Mouse (Mus musculus) heart, adult 18-20 months (tissue): ENCODE measurements at regions not wholly inside any gene's neighbourhood (a gene's known extent, or its start where the extent isn't known, plus 50 kb on each side); places are given as distances from the start of the nearest gene placed in this dataset.

ENCODE experiments used
- DNase-seq, 2 experiments: peaks; one replicate each; pipeline ENCODE4 v3.0.0; 2021 to 2022; ENCODE audit warnings: mixed read lengths in 1 of 2

- no peak for DNase-seq
Measured at GRCm38 (mm10) chr8:126808496-126808895, 137.1 kb downstream of the Tomm20 start.

GRCm38 (mm10) chr8:126807171-126807768 lies 138.4 kb downstream of the Tomm20 start:
- peak; percentile 90 to 95 for DNase-seq

DNA sequence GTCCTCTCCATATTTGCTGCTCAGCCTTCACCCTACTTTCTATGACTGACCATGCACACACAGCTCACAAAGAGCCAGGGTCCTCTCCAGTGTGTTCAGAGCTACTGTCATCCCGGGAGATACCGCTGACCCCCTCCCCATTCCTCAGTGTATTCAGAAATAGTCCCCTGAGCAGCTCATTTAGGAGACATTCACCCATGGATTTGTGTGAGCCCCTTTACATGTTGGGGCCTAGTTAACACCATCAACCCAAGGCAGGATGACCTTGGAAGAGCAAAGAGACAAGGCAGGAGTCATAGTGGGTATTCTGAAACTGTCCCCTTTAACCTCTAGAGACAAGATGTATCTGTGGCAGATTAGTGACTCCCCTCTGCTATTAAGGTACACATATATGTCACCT lies 139.1 kb downstream of the Tomm20 start:
- DNase-seq: no peak

GRCm38 (mm10) chr8:126806181-126806560 lies 139.5 kb downstream of the Tomm20 start:
- no peak for DNase-seq

- peak; percentile 85 to 95 for DNase-seq
Measured at GRCm38 (mm10) chr8:126805365-126806180, 140.1 kb downstream of the Tomm20 start.

GRCm38 (mm10) chr8:126804115-126804514 lies 141.5 kb downstream of the Tomm20 start:
- DNase-seq: peak in 1 of 2 experiments; percentile 68

DNA sequence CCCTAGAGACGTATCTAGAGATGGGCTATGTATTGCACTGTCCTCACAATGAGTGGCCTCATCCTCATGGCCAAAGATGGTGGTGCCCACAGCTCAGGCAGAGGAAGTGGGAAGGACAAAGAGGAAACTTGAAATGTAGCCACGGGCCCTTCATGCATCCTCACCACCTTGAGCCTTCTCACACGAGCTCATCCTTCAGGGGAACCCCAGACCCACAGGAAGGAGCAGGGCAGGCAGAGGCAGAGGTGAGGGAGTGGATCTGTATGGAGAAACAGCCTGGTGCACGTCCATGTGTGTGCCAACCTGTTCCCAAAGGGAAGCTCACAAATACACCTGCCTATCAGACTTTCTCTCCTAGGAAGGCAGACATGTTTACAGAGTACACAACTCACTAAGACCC lies 143.0 kb downstream of the Tomm20 start:
- no peak for DNase-seq

DNA sequence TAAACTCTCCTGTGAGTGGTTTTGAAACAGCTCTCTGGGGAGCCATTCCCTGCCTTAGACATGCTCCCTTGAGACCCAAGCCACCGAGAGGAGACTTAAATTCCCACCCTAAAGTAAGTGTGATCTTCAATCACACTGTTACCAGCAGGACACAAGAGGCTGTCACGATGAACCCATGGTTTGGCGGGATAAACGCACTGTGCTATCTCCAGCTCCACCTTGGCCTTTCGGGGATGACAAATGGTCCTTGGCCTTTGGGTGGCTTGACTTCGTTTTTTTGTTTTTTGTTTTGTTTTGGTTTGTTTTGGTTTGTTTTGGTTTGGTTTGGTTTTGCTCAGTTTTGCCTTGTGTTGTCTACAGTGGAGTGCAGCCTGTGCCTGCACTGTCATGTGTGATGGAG lies 144.7 kb downstream of the Tomm20 start:
- DNase-seq: no peak

- DNase-seq: peak; percentile 59 to 70
Measured at GRCm38 (mm10) chr8:126797571-126798334, 147.9 kb downstream of the Tomm20 start.

- DNase-seq: no peak
Measured at GRCm38 (mm10) chr8:126793657-126794056, 152.0 kb downstream of the Tomm20 start.

- no peak for DNase-seq
Measured at GRCm38 (mm10) chr8:126791069-126791468, 154.6 kb downstream of the Tomm20 start.

GRCm38 (mm10) chr8:126790214-126790613 lies 155.4 kb downstream of the Tomm20 start:
- DNase-seq: peak; percentile 56 to 61

DNA sequence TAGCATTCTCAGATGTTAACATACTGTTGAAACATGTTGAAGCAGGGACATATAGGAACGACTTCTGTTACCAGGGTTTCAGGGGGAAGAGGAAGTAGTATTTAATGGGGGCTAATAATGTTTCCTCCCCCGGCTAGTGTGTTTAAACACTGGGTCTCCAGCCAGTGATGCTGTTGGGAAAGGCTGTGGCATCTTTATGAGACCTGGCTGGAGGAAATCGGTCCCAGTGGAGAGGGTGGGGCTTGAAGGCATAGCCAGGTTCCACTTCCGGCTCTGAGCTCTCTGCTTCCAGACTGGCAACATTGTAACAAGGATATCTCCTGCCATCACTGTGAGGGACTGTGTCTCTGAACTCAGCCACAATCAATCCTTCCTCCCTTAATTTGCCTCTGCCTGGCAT lies 156.6 kb downstream of the Tomm20 start:
- no peak for DNase-seq

DNA sequence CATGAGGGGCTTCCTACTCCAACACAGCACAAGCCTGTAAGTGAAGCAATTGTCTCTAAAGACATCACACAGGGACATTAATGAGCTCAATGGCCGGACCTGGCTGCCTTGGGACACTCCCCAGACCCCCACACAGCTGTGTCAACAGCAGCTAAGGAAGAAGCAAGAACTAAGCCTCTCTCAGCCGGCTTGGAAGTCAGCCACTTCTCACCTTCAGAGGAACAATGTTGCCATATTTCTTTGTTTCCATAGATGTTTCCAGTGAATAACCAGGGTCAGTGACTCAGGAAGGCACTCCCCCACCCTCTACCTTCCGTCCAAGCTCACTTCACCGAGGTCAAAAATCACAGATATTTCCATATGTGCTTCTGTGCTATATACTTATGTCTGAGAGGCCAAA lies 157.0 kb downstream of the Tomm20 start:
- peak; percentile 40 to 67 for DNase-seq

DNA sequence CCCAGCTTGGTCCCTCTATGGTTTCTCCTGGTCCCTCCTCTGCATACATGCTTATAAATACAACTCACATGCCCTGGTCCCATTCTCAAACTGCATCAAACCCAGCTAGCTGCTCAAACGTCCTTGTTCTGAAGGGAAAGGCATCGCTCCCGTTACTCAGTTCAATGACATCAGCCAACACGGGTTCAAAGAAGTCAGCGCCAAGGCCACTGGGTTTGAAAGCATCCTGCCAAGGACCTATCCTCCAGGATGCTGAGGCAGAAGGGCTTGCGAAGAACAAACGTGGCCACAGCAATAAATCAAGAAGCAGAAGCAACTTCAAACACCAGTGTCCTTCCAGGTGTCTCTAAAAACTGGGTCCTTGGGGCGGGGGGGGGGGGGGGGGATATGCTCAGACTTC lies 158.2 kb downstream of the Tomm20 start:
- DNase-seq: no peak

GRCm38 (mm10) chr8:126785211-126785610 lies 160.4 kb downstream of the Tomm20 start:
- DNase-seq: peak in 1 of 2 experiments; percentile 64

DNA sequence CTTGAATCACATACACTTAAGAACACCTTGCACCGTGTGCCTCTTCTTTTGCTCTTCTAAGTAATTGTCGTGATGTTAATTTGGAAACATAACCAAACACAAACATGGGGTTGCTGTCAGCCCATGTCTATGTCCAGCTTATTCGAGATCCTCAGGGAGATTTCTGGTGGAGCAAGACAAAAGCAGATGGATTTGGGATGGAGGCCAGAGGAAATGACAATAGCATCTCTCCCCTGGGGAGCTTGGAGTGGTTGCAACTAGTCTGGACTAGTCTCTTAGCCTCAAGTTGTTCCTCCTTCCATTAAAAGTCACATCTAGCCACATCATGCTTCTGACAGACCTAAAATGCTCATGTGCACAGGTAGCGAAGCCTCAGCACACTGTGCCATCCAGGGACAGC lies 161.0 kb downstream of the Tomm20 start:
- peak; percentile 49 to 65 for DNase-seq

DNA sequence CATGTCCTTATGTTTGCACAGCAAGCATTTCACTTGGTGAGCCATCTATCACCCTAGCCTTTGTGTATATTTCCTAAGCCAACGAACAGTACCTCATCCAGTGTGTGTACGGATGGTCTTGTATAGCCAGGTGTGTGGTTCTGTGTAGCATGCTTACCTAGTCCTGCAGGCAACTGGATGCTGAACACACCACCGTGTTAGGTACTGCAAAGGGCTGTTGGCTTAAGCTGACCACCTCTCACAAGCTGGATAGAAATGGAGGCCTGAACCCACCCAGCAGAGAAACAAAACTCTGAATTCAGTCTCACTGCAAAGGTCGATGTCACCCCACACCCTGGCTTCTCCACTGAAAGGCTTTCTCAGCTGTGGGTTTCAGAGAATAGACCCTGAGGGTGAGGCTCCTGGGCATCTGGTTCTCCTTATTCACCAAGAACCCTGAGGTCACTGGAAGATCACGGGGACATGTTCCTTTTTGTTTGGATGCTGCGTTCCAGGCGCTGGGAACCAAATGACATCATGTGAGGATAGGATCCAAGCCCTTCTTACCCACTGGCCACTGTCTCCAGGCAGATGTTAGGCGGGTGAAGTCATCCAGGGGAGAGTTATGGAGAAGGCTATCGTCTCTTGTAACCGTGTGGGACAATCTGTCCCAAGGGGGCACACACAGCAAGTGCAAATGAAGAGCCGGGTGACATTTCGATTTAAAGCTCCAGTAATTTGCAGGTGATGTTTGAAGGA lies 161.8 kb downstream of the Tomm20 start:
- DNase-seq: peak; percentile 68 to 85

DNA sequence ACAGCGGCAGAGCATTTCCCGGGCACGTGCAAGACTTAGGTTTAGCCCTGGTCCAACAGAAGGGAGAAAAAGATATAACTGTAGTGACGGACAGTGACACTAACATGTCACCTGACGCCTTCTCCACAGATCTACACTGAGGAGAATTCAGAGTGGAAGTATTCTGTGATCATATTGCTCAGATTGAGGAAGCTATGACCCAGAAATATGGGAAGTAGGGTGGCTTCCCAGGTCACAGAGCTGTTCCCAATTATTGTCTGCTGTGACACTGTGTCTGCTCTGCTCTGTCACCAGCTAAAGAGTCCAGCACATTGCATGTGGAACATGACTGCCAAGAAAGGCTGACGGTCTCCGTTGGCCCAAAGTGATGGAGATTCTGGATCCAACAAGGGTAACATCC lies 167.0 kb downstream of the Tomm20 start:
- DNase-seq: peak in 1 of 2 experiments; percentile 40

DNA sequence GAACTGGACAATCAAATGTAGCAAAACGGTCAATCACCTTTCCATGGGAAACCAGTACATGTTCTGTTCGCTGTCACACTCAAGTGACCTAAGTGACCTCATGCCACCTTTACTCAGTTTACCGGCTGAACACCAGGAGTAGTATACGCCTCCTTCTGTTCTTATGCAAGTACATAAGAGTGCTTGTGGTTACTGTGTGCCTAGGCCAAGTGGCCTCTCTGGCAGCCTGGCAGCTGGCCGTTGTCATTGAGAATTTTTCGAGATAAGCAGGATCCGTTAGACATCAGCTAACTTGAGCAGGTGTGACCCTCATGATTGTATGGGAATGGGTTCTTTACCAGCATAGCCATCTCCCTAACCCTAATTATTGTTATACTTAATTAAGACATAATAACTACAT lies 167.5 kb downstream of the Tomm20 start:
- DNase-seq: no peak

- no peak for DNase-seq
Measured at GRCm38 (mm10) chr8:126776605-126777469, 168.8 kb downstream of the Tomm20 start.
